In genomic region chr3:28775361-28775760, GRCm38 (mm10) we compare ENCODE assay signal across 16 mouse cellular contexts. TPM values are rescaled to one million over a fixed set of nuclear protein-coding genes. Genes with fewer than 3 reads are reported as not detected.
DNase-seq lines count a peak whose midpoint lies in the region; ATAC-seq lines count a peak whose summit lies in the region.
"Had no signal": no experiment of that assay in that cellular context is flagged by ENCODE, and none has a peak within 500 bp of the region (broad histone marks: within the 10 kb centered on the region; RNA-seq: fewer than 3 reads in every experiment).

No protein-coding gene starts in this region.

- H3K27ac ChIP-seq in kidney, embryonic 15.5 days, result no peak overlapping the region
- no peak overlapping the region for H3K27ac ChIP-seq in kidney, embryonic 16.5 days (ENCODE audit: low read length)
- H3K27ac ChIP-seq in liver, embryonic 11.5 days (ENCODE audit: low read depth, low read length), result peak overlapping the region; percentile 98
- no peak overlapping the region for H3K27ac ChIP-seq in forebrain, embryonic 10.5 days
- H3K27ac ChIP-seq: heart, embryonic 10.5 days; hindbrain, postnatal 0 days had no signal

- no peak overlapping the region for H3K4me3 ChIP-seq in kidney, embryonic 15.5 days (replicated peaks)
- no peak overlapping the region for H3K4me3 ChIP-seq in kidney, embryonic 16.5 days (ENCODE audit: low read length)
- peak overlapping the region; percentile 26; the same call in 1 of the 2 replicates for H3K4me3 ChIP-seq in liver, embryonic 11.5 days (ENCODE audit: low read depth, low read length)
- no peak overlapping the region for H3K4me3 ChIP-seq in forebrain, embryonic 10.5 days
- H3K4me3 ChIP-seq: heart, embryonic 10.5 days had no signal

- no peaks in the 10 kb centered on the region for H3K9me3 ChIP-seq in kidney, embryonic 15.5 days (replicated peaks)
- peaks cover 3% of the 10 kb centered on the region; the same call in 1 of the 2 replicates for H3K9me3 ChIP-seq in kidney, embryonic 16.5 days (ENCODE audit: low read length)
- no peaks in the 10 kb centered on the region for H3K9me3 ChIP-seq in liver, embryonic 11.5 days (ENCODE audit: control insufficient read depth, low read length)
- H3K9me3 ChIP-seq in forebrain, embryonic 10.5 days, result peaks cover 3% of the 10 kb centered on the region; the same call in 1 of the 2 replicates
- H3K9me3 ChIP-seq: heart, embryonic 10.5 days had no signal

- H3K4me2 ChIP-seq in kidney, embryonic 15.5 days, result no peak overlapping the region
- no peak overlapping the region for H3K4me2 ChIP-seq in kidney, embryonic 16.5 days (replicated peaks; ENCODE audit: low read depth, low read length)
- H3K4me2 ChIP-seq in liver, embryonic 11.5 days, result peak overlapping the region; percentile 68

- no peaks in the 10 kb centered on the region for H3K36me3 ChIP-seq in kidney, embryonic 15.5 days
- H3K36me3 ChIP-seq in kidney, embryonic 16.5 days (ENCODE audit: insufficient read depth, low read length), result no peaks in the 10 kb centered on the region
- no peaks in the 10 kb centered on the region for H3K36me3 ChIP-seq in liver, embryonic 11.5 days (ENCODE audit: control insufficient read depth, insufficient read depth, low read length)
- no peaks in the 10 kb centered on the region for H3K36me3 ChIP-seq in forebrain, embryonic 10.5 days (replicated peaks)
- H3K36me3 ChIP-seq: heart, embryonic 10.5 days had no signal

- peak; percentile 57 for DNase-seq in c-Kit-negative CD71-positive TER-119-positive erythroid progenitor cells, embryonic 14.5 days (ENCODE audit: low read depth, low spot score)
- DNase-seq in liver, embryonic 11.5 days (ENCODE audit: low spot score), result no peak
- DNase-seq in frontal cortex, postnatal 25 days (ENCODE audit: low spot score in 2 of 2), result no peak
- DNase-seq in forebrain, embryonic 10.5 days (ENCODE audit: extremely low spot score, low spot score), result no peak
- DNase-seq: B cell, adult 2 months; cerebellum, adult 18-20 months; gastrocnemius, postnatal 36 days; kidney, adult 2 months; kidney, postnatal 36 days; layer of hippocampus, adult 9-11 months; lung, postnatal 10 days had no signal

- 89% methylated on average over 7 of the region's 7 CpGs for WGBS in kidney, embryonic 15.5 days
- 88% methylated on average over 7 of the region's 7 CpGs for WGBS in kidney, embryonic 16.5 days
- WGBS in liver, embryonic 11.5 days, result 45% methylated on average over 7 of the region's 7 CpGs
- 92% methylated on average over 7 of the region's 7 CpGs for WGBS in forebrain, embryonic 10.5 days

- H3K9ac ChIP-seq in kidney, embryonic 15.5 days, result no peak overlapping the region
- no peak overlapping the region for H3K9ac ChIP-seq in kidney, embryonic 16.5 days (replicated peaks; ENCODE audit: low read length)
- H3K9ac ChIP-seq in liver, embryonic 11.5 days (ENCODE audit: low read depth, low read length), result peak overlapping the region; percentile 47

- no peaks in the 10 kb centered on the region for H3K4me1 ChIP-seq in kidney, embryonic 15.5 days
- no peaks in the 10 kb centered on the region for H3K4me1 ChIP-seq in kidney, embryonic 16.5 days (ENCODE audit: insufficient read depth, low read length)
- peaks cover 26% of the 10 kb centered on the region for H3K4me1 ChIP-seq in liver, embryonic 11.5 days (replicated peaks; ENCODE audit: control insufficient read depth, insufficient read depth, low read length)
- H3K4me1 ChIP-seq in forebrain, embryonic 10.5 days, result no peaks in the 10 kb centered on the region

- peak; percentile 75; the same call in 1 of the 2 replicates for ATAC-seq in kidney, embryonic 15.5 days (replicated peaks; ENCODE audit: low FRiP score)
- ATAC-seq in kidney, embryonic 16.5 days (ENCODE audit: low FRiP score, low TSS enrichment), result no peak
- peak; percentile 78 for ATAC-seq in liver, embryonic 11.5 days (replicated peaks; ENCODE audit: low FRiP score)
- ATAC-seq in megakaryocyte-erythroid progenitor cell, adult 5-6 weeks (replicated peaks; ENCODE audit: low FRiP score, low TSS enrichment, poor library complexity, severe bottlenecking), result peak; percentile 85
- ATAC-seq: hindbrain, postnatal 0 days had no signal

- no peaks in the 10 kb centered on the region for H3K27me3 ChIP-seq in kidney, embryonic 15.5 days
- H3K27me3 ChIP-seq in kidney, embryonic 16.5 days (ENCODE audit: insufficient read depth, low read length), result no peaks in the 10 kb centered on the region
- H3K27me3 ChIP-seq in liver, embryonic 11.5 days (replicated peaks; ENCODE audit: control insufficient read depth, insufficient read depth, low read length), result no peaks in the 10 kb centered on the region
- H3K27me3 ChIP-seq in forebrain, embryonic 10.5 days (ENCODE audit: poor library complexity, severe bottlenecking), result peaks cover 12% of the 10 kb centered on the region

RNA-seq across cellular contexts. Expression of gene Eif5a2, which starts 5.7 kb away (rescaled TPM):
- polyA plus RNA-seq in kidney, embryonic 15.5 days (2015; fragmentation: Nextera tagmentation; extraction: Ambion mirVana), result 7.4 and 8.0 TPM in 2 replicates
- polyA plus RNA-seq in kidney, embryonic 16.5 days (2015; fragmentation: Nextera tagmentation; extraction: Ambion mirVana), result 8.4 and 8.6 TPM in 2 replicates
- polyA plus RNA-seq in liver, embryonic 11.5 days (2014; fragmentation: Nextera tagmentation; extraction: Ambion mirVana), result 9.5 and 11.3 TPM in 2 replicates
- 0.67 and 0.87 TPM in 2 replicates for total RNA-seq in megakaryocyte-erythroid progenitor cell, adult 5-6 weeks (2014; fragmentation: Nextera tagmentation)
- 0.38 and 1.2 TPM in 2 replicates for total RNA-seq in megakaryocyte-erythroid progenitor cell, adult 5-6 weeks (2017)
- polyA plus RNA-seq in forebrain, embryonic 10.5 days (2016; fragmentation: Nextera tagmentation; extraction: Ambion mirVana), result 15.4 and 15.5 TPM in 2 replicates

RNA-seq across cellular contexts. Expression of gene Rpl22l1, which starts 29.9 kb away (rescaled TPM):
- polyA plus RNA-seq in kidney, embryonic 15.5 days (2015; fragmentation: Nextera tagmentation; extraction: Ambion mirVana), result 412 and 505 TPM in 2 replicates
- 307 and 316 TPM in 2 replicates for polyA plus RNA-seq in kidney, embryonic 16.5 days (2015; fragmentation: Nextera tagmentation; extraction: Ambion mirVana)
- polyA plus RNA-seq in liver, embryonic 11.5 days (2014; fragmentation: Nextera tagmentation; extraction: Ambion mirVana), result 555 and 586 TPM in 2 replicates
- 1,279 and 1,311 TPM in 2 replicates for total RNA-seq in megakaryocyte-erythroid progenitor cell, adult 5-6 weeks (2014; fragmentation: Nextera tagmentation)
- total RNA-seq in megakaryocyte-erythroid progenitor cell, adult 5-6 weeks (2017), result 97.2 and 144 TPM in 2 replicates
- polyA plus RNA-seq in forebrain, embryonic 10.5 days (2016; fragmentation: Nextera tagmentation; extraction: Ambion mirVana), result 338 and 348 TPM in 2 replicates
